Mouse (Mus musculus): Measurements from ENCODE around the gene Rsl1d1.

DNA sequence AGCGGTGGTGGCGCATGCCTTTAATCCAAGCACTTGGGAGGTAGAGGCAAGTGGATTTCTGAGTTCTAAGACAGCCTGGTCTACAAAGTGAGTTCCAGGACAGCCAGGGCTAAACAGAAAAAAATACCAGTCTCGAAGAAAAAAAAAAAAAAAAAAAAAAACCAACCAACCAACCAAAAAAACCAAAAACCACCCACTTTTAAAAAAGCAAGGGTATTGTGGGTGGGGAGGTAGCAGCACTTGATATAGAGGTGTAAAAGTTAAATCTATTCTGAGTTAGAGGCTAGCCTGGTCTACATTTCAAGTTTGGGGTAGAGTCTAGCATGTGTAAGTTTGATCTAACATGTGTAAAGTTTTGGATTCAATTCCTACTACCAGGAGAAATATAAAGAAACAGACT, 2.9 kb downstream of the Rsl1d1 start:
- TF ChIP-seq POLR2A (IDR thresholded peaks at IDR 0.05; ENCODE audit: extremely low read depth, insufficient read depth, low read length) (no peak), CTCF (IDR thresholded peaks at IDR 0.05; ENCODE audit: extremely low read depth, insufficient read depth, low read length) (no peak)

Measured in cortical plate, adult 2 months (tissue).